Mouse (Mus musculus): ENCODE measurements around the gene Pja2. TPM values are rescaled to one million over a fixed set of nuclear protein-coding genes. Genes with fewer than 3 reads are reported as not detected.

The Pja2 gene
- 39.5 TPM for polyA plus RNA-seq (2014; fragmentation: Illumina TruSeq; extraction: RNeasy Lipid Tissue Mini Kit (QIAGEN cat#74804); ENCODE audit: low read depth, low replicate concordance)

GRCm38 (mm10) chr17:64331898-64332769 lies at the start of gene Pja2:
TSS of gene Pja2 (minus strand) at chr17:64331916.

